Mouse (Mus musculus) skeletal muscle tissue, postnatal 0 days (tissue): ENCODE measurements around the gene Rilpl1. TPM values are rescaled to one million over a fixed set of nuclear protein-coding genes. Genes with fewer than 3 reads are reported as not detected.

Experiments
- polyA plus RNA-seq: library from polyadenylated mRNA; unstranded; fragments of >200 nt; fragmentation: Nextera tagmentation; extraction: Ambion mirVana; gene quantifications from 2 replicates; pipeline ENCODE4 v1.2.1, GENCODE M21; 2015

Gene Rilpl1
- 69.3 and 90.5 TPM in 2 replicates for polyA plus RNA-seq

DNA sequence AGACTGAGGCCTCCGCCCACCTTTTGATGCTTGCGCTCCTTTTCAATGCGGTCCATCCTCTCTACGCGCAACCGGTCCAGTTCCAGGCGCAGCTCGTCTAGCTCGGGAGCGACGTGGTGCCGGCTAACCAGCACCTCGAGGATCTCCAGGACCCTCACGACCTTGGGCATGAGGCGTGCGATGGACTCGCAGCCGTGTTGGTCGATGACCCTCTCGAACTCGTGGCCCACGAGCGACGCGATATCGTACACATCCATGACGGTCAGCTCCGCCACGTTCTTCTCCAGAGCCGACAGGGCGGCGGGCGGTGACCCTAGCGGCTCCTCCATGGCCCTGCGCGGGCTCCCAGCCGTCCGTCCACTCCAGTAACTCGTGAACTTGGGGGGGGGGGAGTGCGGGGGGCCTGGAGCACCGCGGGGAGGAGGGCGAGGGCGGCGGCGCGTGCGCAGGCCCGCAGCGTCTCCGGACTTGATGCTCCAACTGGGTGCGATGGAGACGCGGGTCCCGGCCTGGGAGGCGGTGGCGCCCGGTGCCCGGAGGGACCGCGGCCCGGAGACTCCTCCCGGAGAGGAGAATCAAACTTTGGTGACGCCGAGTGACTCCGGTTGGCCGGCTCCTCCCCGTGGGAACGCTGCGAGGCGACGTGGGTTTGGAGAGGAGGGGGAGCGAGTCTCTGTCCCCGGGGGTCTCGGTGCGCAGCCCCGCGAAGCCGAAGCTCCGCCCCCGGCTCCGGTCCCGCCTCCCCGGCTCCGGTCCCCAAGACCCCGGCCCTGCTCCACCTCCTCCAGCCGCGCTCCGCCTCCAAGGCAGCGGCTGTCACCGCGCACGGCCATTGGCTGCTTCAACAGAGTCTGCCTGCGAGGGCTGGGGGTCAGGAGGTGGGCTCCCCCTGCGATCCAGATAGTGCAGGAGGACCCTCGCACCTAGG lies at the start of gene Rilpl1:
TSS of gene Rilpl1 (minus strand) at position 737 of the 928 bp plus-strand sequence.

DNA sequence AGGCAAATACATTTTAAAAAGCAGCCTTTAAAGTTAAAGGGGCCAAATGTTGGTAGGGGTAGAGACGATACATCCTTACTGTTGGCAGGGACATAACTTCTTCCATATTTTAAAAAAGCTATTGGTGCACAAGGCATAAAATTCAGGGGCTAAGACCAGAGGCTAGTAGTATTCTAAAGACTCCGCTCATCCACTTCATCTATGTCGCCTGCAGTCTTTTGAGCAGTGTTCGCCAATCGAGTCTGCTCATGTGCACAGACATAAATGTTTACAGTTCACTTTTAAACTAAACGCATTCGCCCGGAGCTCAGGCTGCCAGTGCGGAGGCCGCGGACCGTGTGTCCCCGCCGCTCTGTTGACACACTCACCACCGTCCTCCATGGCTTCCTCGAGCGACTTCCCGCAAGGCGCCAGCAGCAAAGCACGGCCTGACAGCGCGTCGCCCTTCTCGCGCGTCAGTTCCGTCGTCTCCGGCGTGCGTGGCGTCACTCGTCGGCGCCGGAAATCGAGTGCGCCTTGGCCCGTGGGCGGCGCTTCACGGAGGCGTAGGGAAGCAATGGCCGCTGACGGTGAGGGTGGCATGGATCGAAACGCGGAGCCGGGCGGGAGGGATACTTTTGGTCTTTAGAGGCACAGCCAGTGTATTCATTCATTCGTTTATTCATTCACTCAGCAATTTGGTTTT lies 47.6 kb upstream of the Rilpl1 start, which contains the start of the genes Eif2b1 and Gtf2h3:
TSS of gene Eif2b1 (minus strand) at position 499 of the 685 bp plus-strand sequence.
TSS of gene Gtf2h3 (plus strand) at position 508 of the 685 bp plus-strand sequence.

DNA sequence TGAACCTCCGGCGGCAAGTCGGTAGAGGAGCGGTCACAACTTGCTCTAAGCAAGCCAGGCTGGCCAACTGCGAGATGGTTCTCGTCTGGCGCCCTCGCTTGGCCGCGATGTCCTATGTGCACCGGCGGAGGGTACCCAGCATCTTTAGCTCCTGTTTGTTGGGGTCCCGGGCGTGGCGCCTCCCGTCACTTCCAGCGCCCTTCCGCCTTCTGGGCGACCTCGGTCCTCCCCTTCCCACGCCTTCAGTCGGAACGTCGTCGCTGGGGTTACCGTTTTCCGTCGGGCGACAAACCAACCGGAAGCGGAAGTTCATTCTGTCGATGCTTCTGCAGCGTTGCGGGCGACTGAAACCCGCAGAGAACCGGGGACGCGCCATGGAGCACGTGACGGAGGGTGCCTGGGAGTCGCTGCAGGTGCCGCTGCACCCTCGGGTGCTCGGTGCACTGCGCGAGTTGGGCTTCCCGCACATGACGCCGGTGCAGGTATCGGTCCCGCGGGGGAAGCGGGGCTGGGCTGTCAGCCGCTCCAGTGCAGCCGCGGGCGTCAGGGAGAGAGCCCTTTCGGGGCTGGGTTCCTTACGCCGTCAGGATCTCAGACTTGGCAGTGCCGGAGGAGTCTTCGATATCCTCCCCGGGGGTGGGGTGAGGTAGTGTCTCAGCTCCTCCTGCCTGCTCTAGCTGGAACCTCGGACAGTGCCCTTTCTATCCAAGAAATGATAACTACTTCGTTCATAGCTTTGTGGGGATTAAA lies 21.5 kb upstream of the Rilpl1 start, which contains the start of gene Ddx55:
TSS of gene Ddx55 (plus strand) at position 307 of the 750 bp plus-strand sequence.

DNA sequence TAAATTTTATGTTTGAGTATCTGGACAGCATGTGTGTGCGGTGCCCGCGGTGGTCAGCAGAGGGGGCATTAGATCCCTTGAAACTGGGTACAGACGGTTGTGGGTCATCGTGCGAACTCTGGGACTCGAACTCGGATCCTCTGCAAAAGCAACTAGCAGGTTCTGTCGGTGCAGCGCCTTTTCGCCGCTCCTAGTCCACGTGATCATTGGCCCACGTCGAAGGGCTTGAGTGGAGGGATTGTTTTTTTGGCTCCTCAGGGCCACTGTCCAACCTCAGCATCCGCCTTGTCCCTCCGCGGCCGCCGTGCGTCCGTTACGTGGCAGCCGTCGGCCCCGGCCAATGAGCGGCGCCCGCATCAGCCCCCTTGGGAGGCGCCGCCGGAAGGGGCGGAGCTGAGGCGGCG lies 9.2 kb upstream of the Rilpl1 start, which contains the start of gene Tmed2:
TSS of gene Tmed2 (plus strand) at position 313 of the 404 bp plus-strand sequence.

DNA sequence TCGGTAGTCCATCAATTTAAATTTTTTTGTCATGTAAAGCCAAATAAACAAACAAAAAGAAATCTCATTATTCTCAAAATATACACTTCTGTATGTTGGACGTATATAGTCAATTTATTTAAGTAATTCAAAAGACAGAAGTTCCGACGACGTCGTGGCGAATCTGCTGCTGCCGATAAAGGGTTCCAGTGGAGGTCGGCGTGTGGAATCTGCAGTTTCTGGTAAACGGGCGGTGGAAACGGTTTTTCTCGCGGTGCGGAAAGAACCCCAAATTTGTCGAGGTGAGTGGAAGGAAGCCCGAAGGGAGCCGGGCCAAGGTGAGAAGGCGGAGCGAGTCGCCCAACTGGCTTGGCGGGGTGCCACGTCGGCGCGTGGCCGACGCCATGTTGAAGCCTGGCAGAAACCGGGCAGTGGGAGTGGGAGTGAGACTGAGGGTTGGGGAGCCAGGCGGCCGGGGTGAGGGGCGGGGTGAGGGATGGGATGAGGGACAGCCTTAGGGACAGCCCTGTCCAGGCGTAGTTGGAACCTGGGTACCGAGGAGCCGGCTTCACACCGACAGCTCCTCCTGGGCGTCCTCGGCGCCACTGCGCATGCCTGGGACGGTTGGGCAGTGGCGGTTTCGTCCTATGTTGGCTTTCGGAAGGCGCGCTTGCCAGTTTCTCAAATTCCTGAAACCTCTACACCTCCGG lies 48.1 kb downstream of the Rilpl1 start, which contains the start of gene Snrnp35:
TSS of gene Snrnp35 (plus strand) at position 169 of the 689 bp plus-strand sequence.

Other genes starting within 250 kb of the Rilpl1 start
- gene Mphosph9, start 203.4 kb downstream of the Rilpl1 start, polyA plus RNA-seq = 3.2 and 3.8 TPM in 2 replicates
- 7.6 and 8.5 TPM in 2 replicates for gene 2810006K23Rik, start 203.3 kb downstream of the Rilpl1 start, polyA plus RNA-seq
- gene Cdk2ap1, start 168.3 kb downstream of the Rilpl1 start, polyA plus RNA-seq = 61.2 and 82.7 TPM in 2 replicates
- 35.2 and 36.9 TPM in 2 replicates for gene Sbno1, start 105.4 kb downstream of the Rilpl1 start, polyA plus RNA-seq
- 18.0 and 26.4 TPM in 2 replicates for gene Kmt5a, start 91.5 kb downstream of the Rilpl1 start, polyA plus RNA-seq
- 14.4 and 23.1 TPM in 2 replicates for gene Rilpl2, start 53.0 kb downstream of the Rilpl1 start, polyA plus RNA-seq
- gene Snrnp35, start 48.3 kb downstream of the Rilpl1 start, polyA plus RNA-seq = 13.4 and 15.0 TPM in 2 replicates
- gene Tmed2, start 9.3 kb upstream of the Rilpl1 start, polyA plus RNA-seq = 349 and 403 TPM in 2 replicates
- 4.3 and 5.4 TPM in 2 replicates for gene Ddx55, start 21.5 kb upstream of the Rilpl1 start, polyA plus RNA-seq
- gene Eif2b1, start 47.7 kb upstream of the Rilpl1 start, polyA plus RNA-seq = 57.1 and 60.7 TPM in 2 replicates
- gene Gtf2h3, start 47.7 kb upstream of the Rilpl1 start, polyA plus RNA-seq = 19.6 and 24.5 TPM in 2 replicates
- 17.0 and 19.4 TPM in 2 replicates for gene Atp6v0a2, start 97.2 kb upstream of the Rilpl1 start, polyA plus RNA-seq
- 0.01 TPM in 1 of 2 replicates, not detected in the other for gene Dnah10, start 193.7 kb upstream of the Rilpl1 start, polyA plus RNA-seq